Mouse (Mus musculus): ENCODE results near the gene 5830411N06Rik. TPM values are rescaled to one million over a fixed set of nuclear protein-coding genes. Genes with fewer than 3 reads are reported as not detected.

5830411N06Rik gene
- polyA plus RNA-seq, 1 experiment from 2014 or later, result 0.06 TPM

- Histone ChIP-seq H3K4me3 (ENCODE audit: low read length) (no peak overlapping the region), H3K36me3 (ENCODE audit: control insufficient read depth, insufficient read depth, low read length) (no peaks in the 10 kb centered on the region)
Observed at GRCm38 (mm10) chr7:140321135-140321534, 74.1 kb downstream of the 5830411N06Rik start.

GRCm38 (mm10) chr7:140329766-140330304 is 82.8 kb downstream of the 5830411N06Rik start:
- Histone ChIP-seq H3K4me1 (replicated peaks; ENCODE audit: control insufficient read depth, insufficient read depth, low read length) (no peaks in the 10 kb centered on the region), H3K27ac (ENCODE audit: low read length) (no peak overlapping the region), H3K36me3 (ENCODE audit: control insufficient read depth, insufficient read depth, low read length) (no peaks in the 10 kb centered on the region), H3K4me2 (ENCODE audit: low read depth, low read length) (no peak overlapping the region), H3K4me3 (ENCODE audit: low read length) (no peak overlapping the region), H3K27me3 (ENCODE audit: control insufficient read depth, insufficient read depth, low read depth, low read length) (no peaks in the 10 kb centered on the region), H3K9ac (ENCODE audit: low read length) (no peak overlapping the region), H3K9me3 (ENCODE audit: control insufficient read depth, low read length) (no peaks in the 10 kb centered on the region)
- WGBS, result 55% methylated on average over 1 of the region's 1 CpGs
- no peak for ATAC-seq (ENCODE audit: low read depth)

More at GRCm38 (mm10) chr7:140321135-140321534, 74.1 kb downstream of the 5830411N06Rik start:
- no peaks in the 10 kb centered on the region for H3K27me3 ChIP-seq (ENCODE audit: control insufficient read depth, insufficient read depth, low read depth, low read length)
- H3K4me1 ChIP-seq (replicated peaks; ENCODE audit: control insufficient read depth, insufficient read depth, low read length), result no peaks in the 10 kb centered on the region
- H3K9me3 ChIP-seq (ENCODE audit: control insufficient read depth, low read length), result no peaks in the 10 kb centered on the region
- H3K9ac ChIP-seq (ENCODE audit: low read length), result no peak overlapping the region
- ATAC-seq (ENCODE audit: low read depth), result no peak
- H3K27ac ChIP-seq (ENCODE audit: low read length), result no peak overlapping the region
- no peak overlapping the region for H3K4me2 ChIP-seq (ENCODE audit: low read depth, low read length)

GRCm38 (mm10) chr7:140333717-140334116 is 86.6 kb downstream of the 5830411N06Rik start, which contains the start of gene Olfr527:
Gene Olfr527 (plus strand): TSS chr7:140334017.
- no peak for ATAC-seq (ENCODE audit: low read depth)
- H3K9me3 ChIP-seq (ENCODE audit: control insufficient read depth, low read length), result no peaks in the 10 kb centered on the region
- H3K27me3 ChIP-seq (ENCODE audit: control insufficient read depth, insufficient read depth, low read depth, low read length), result no peaks in the 10 kb centered on the region
- no peak within 1 kb of the TSS for H3K4me2 ChIP-seq (ENCODE audit: low read depth, low read length)
- no peaks in the 10 kb centered on the region for H3K4me1 ChIP-seq (replicated peaks; ENCODE audit: control insufficient read depth, insufficient read depth, low read length)
- H3K36me3 ChIP-seq (ENCODE audit: control insufficient read depth, insufficient read depth, low read length), result no peaks in the 10 kb centered on the region
- 72% methylated on average over 2 of the region's 2 CpGs for WGBS
- H3K4me3 ChIP-seq (ENCODE audit: low read length), result no peak within 1 kb of the TSS
- H3K27ac ChIP-seq (ENCODE audit: low read length), result no peak within 1 kb of the TSS
- no peak within 1 kb of the TSS for H3K9ac ChIP-seq (ENCODE audit: low read length)

Other genes with a start within 250 kb of the 5830411N06Rik start
- 39.8 and 41.8 TPM in 2 replicates for gene Zfp511, start 210.9 kb upstream of the 5830411N06Rik start, polyA plus RNA-seq (2015; fragmentation: Nextera tagmentation; extraction: Ambion mirVana)
- 50.5 and 50.6 TPM in 2 replicates for gene Tubgcp2, start 210.6 kb upstream of the 5830411N06Rik start, polyA plus RNA-seq (2015; fragmentation: Nextera tagmentation; extraction: Ambion mirVana)
- gene Msx3, start 198.2 kb upstream of the 5830411N06Rik start, polyA plus RNA-seq (2015; fragmentation: Nextera tagmentation; extraction: Ambion mirVana), result not detected in 2 replicates
- 0.63 and 1.6 TPM in 2 replicates for gene Caly, start 164.7 kb upstream of the 5830411N06Rik start, polyA plus RNA-seq (2015; fragmentation: Nextera tagmentation; extraction: Ambion mirVana)
- gene Prap1, start 153.9 kb upstream of the 5830411N06Rik start, polyA plus RNA-seq (2015; fragmentation: Nextera tagmentation; extraction: Ambion mirVana), result 0.49 TPM in 1 of 2 replicates, not detected in the other
- 18.6 and 21.4 TPM in 2 replicates for gene Fuom, start 144.8 kb upstream of the 5830411N06Rik start, polyA plus RNA-seq (2015; fragmentation: Nextera tagmentation; extraction: Ambion mirVana)
- 19.9 and 21.3 TPM in 2 replicates for gene Paox, start 131.5 kb upstream of the 5830411N06Rik start, polyA plus RNA-seq (2015; fragmentation: Nextera tagmentation; extraction: Ambion mirVana)
- 141 and 148 TPM in 2 replicates for gene Echs1, start 130.8 kb upstream of the 5830411N06Rik start, polyA plus RNA-seq (2015; fragmentation: Nextera tagmentation; extraction: Ambion mirVana)
- 20.7 and 24.8 TPM in 2 replicates for gene Mtg1, start 109.7 kb upstream of the 5830411N06Rik start, polyA plus RNA-seq (2015; fragmentation: Nextera tagmentation; extraction: Ambion mirVana)
- 0.25 and 0.41 TPM in 2 replicates for gene Sprn, start 92.4 kb upstream of the 5830411N06Rik start, polyA plus RNA-seq (2015; fragmentation: Nextera tagmentation; extraction: Ambion mirVana)
- not detected in 2 replicates for gene Olfr522, start 82.5 kb upstream of the 5830411N06Rik start, polyA plus RNA-seq (2015; fragmentation: Nextera tagmentation; extraction: Ambion mirVana)
- gene Olfr523, start 74.1 kb upstream of the 5830411N06Rik start, polyA plus RNA-seq (2015; fragmentation: Nextera tagmentation; extraction: Ambion mirVana), result not detected in 2 replicates
- 0.05 and 0.08 TPM in 2 replicates for gene Olfr524, start 41.3 kb upstream of the 5830411N06Rik start, polyA plus RNA-seq (2015; fragmentation: Nextera tagmentation; extraction: Ambion mirVana)
- gene Cd163l1, start 29.0 kb upstream of the 5830411N06Rik start, polyA plus RNA-seq (2015; fragmentation: Nextera tagmentation; extraction: Ambion mirVana), result 0.59 and 2.3 TPM in 2 replicates
- not detected in 2 replicates for gene Olfr525, start 73.6 kb downstream of the 5830411N06Rik start, polyA plus RNA-seq (2015; fragmentation: Nextera tagmentation; extraction: Ambion mirVana)
- gene Olfr527, start 86.7 kb downstream of the 5830411N06Rik start, polyA plus RNA-seq (2015; fragmentation: Nextera tagmentation; extraction: Ambion mirVana), result not detected in 2 replicates
- not detected in 2 replicates for gene Olfr60, start 114.4 kb downstream of the 5830411N06Rik start, polyA plus RNA-seq (2015; fragmentation: Nextera tagmentation; extraction: Ambion mirVana)
- gene Olfr530, start 129.0 kb downstream of the 5830411N06Rik start, polyA plus RNA-seq (2015; fragmentation: Nextera tagmentation; extraction: Ambion mirVana), result not detected in 2 replicates
- not detected in 2 replicates for gene Olfr531, start 155.6 kb downstream of the 5830411N06Rik start, polyA plus RNA-seq (2015; fragmentation: Nextera tagmentation; extraction: Ambion mirVana)
- gene Olfr532, start 174.4 kb downstream of the 5830411N06Rik start, polyA plus RNA-seq (2015; fragmentation: Nextera tagmentation; extraction: Ambion mirVana), result not detected in 2 replicates
- gene Olfr533, start 216.1 kb downstream of the 5830411N06Rik start, polyA plus RNA-seq (2015; fragmentation: Nextera tagmentation; extraction: Ambion mirVana), result not detected in 2 replicates
- gene Olfr535, start 236.9 kb downstream of the 5830411N06Rik start, polyA plus RNA-seq (2015; fragmentation: Nextera tagmentation; extraction: Ambion mirVana), result not detected in 2 replicates